In the genomic region with DNA sequence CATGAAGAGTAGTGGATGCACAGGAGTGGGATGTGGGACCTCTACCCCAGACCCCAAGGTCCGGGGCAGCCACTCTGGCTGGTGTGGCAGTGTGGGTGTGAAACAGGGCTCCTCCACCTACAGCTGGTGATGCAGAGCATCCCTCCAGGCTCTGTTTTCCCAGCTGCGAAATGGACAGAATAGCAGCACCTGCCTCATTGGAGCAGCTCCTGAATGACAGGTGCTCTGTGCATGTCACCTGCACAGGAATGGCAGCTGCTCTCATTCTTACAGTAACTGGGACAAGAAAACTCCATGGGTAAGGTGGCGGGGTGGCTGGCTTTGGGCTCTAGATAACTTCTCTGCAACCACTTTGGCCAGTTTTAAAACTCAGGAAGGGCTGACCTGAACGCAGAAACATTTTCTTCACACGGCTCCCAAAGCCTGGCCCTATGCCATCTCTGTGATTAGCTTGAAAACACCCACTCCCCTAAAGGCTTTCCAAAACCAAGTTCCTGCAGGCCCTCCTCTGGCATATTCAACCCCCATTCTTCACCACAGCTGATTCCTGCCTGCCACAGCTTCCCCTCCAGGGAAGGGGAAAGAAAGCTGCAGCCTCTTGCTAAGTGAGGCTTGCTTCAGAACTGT, we compare ENCODE assay signal across 10 mouse cellular contexts. TPM values are rescaled to one million over a fixed set of nuclear protein-coding genes. Genes with fewer than 3 reads are reported as not detected.
DNase-seq lines count a peak whose midpoint lies in the region; ATAC-seq and TF ChIP-seq lines count a peak whose summit lies in the region.
"Had no signal": no experiment of that assay in that cellular context is flagged by ENCODE, and none has a peak within 500 bp of the region (broad histone marks: within the 10 kb centered on the region; RNA-seq: fewer than 3 reads in every experiment).

No protein-coding gene starts in this region.

- DNase-seq in heart, postnatal 0 days (ENCODE audit: low spot score): no peak
- no peak for DNase-seq in heart, adult 8-10 months (ENCODE audit: low spot score)
- DNase-seq in cerebellum, postnatal 14 days: peak; percentile 48 to 55
- no peak for DNase-seq in frontal cortex, postnatal 25 days (ENCODE audit: low spot score in 2 of 2)
- no peak for DNase-seq in spleen, adult 12 weeks (ENCODE audit: low spot score)
- no peak for DNase-seq in urinary bladder, postnatal 4 days (ENCODE audit: low spot score in 2 of 2)
- DNase-seq: spleen, adult 18-20 months had no signal

- H3K27ac ChIP-seq in heart, postnatal 0 days (ENCODE audit: low read depth): peak overlapping the region; percentile 88; the same call in 1 of the 2 replicates
- no peak overlapping the region for H3K27ac ChIP-seq in forebrain, embryonic 16.5 days (ENCODE audit: low read length)
- no peak overlapping the region for H3K27ac ChIP-seq in midbrain, embryonic 13.5 days

- H3K27me3 ChIP-seq in heart, postnatal 0 days (ENCODE audit: control insufficient read depth, insufficient read depth, low read length): no peaks in the 10 kb centered on the region
- no peaks in the 10 kb centered on the region for H3K27me3 ChIP-seq in forebrain, embryonic 16.5 days (replicated peaks; ENCODE audit: control insufficient read depth, insufficient read depth, low read length)
- H3K27me3 ChIP-seq in midbrain, embryonic 13.5 days: no peaks in the 10 kb centered on the region
- H3K27me3 ChIP-seq: megakaryocyte, embryonic 14.5 days had no signal

- no peaks in the 10 kb centered on the region for H3K9me3 ChIP-seq in heart, postnatal 0 days (replicated peaks; ENCODE audit: control insufficient read depth, low read length)
- H3K9me3 ChIP-seq in forebrain, embryonic 16.5 days (ENCODE audit: control insufficient read depth, low read length): no peaks in the 10 kb centered on the region
- no peaks in the 10 kb centered on the region for H3K9me3 ChIP-seq in midbrain, embryonic 13.5 days
- H3K9me3 ChIP-seq: megakaryocyte, embryonic 14.5 days had no signal

- peaks cover 58% of the 10 kb centered on the region for H3K4me1 ChIP-seq in heart, postnatal 0 days (ENCODE audit: control insufficient read depth, insufficient read depth)
- H3K4me1 ChIP-seq in forebrain, embryonic 16.5 days (replicated peaks; ENCODE audit: control insufficient read depth, insufficient read depth, low read length): peaks cover 55% of the 10 kb centered on the region
- peaks cover 60% of the 10 kb centered on the region for H3K4me1 ChIP-seq in midbrain, embryonic 13.5 days (replicated peaks)

- no peak overlapping the region for H3K9ac ChIP-seq in heart, postnatal 0 days (replicated peaks; ENCODE audit: low read depth, low read length)
- H3K9ac ChIP-seq in forebrain, embryonic 16.5 days (replicated peaks; ENCODE audit: low read depth, low read length): 0 out of 2 replicates have a peak overlapping the region, but pooled peaks have one; percentile 13
- peak overlapping the region; percentile 91; the same call in 1 of the 2 replicates for H3K9ac ChIP-seq in midbrain, embryonic 13.5 days (replicated peaks)

- no peak for TF ChIP-seq EP300 in heart, postnatal 0 days (IDR thresholded peaks at IDR 0.05; ENCODE audit: low read depth)

- WGBS in heart, postnatal 0 days: 41% methylated on average over 5 of the region's 5 CpGs
- 64% methylated on average over 5 of the region's 5 CpGs for WGBS in forebrain, embryonic 16.5 days
- WGBS in midbrain, embryonic 13.5 days: 85% methylated on average over 5 of the region's 5 CpGs

- H3K4me2 ChIP-seq in heart, postnatal 0 days (ENCODE audit: low read depth, low read length): peak overlapping the region; percentile 99; the same call in 1 of the 2 replicates
- H3K4me2 ChIP-seq in forebrain, embryonic 16.5 days (ENCODE audit: low read length): peak overlapping the region; percentile 97
- peak overlapping the region; percentile 76 for H3K4me2 ChIP-seq in midbrain, embryonic 13.5 days (replicated peaks)

- H3K4me3 ChIP-seq in heart, postnatal 0 days (ENCODE audit: low read depth, low read length): no peak overlapping the region
- H3K4me3 ChIP-seq in forebrain, embryonic 16.5 days (replicated peaks; ENCODE audit: low read length): no peak overlapping the region
- peak overlapping the region; percentile 2; the same call in 1 of the 2 replicates for H3K4me3 ChIP-seq in midbrain, embryonic 13.5 days (replicated peaks)

- peaks cover 9% of the 10 kb centered on the region; the same call in 1 of the 2 replicates for H3K36me3 ChIP-seq in heart, postnatal 0 days (replicated peaks; ENCODE audit: control insufficient read depth, insufficient read depth, low read length)
- peaks cover 2% of the 10 kb centered on the region for H3K36me3 ChIP-seq in forebrain, embryonic 16.5 days (ENCODE audit: control insufficient read depth, insufficient read depth)
- peaks cover 13% of the 10 kb centered on the region for H3K36me3 ChIP-seq in midbrain, embryonic 13.5 days

- no peak for ATAC-seq in heart, postnatal 0 days (ENCODE audit: insufficient read depth, low read depth)
- no peak for ATAC-seq in forebrain, embryonic 16.5 days
- no peak for ATAC-seq in midbrain, embryonic 13.5 days

- no peak for TF ChIP-seq CTCF in heart, postnatal 0 days (IDR thresholded peaks at IDR 0.05; ENCODE audit: low read depth)

RNA-seq across cellular contexts. Expression of a gene that starts 2.1 kb away (rescaled TPM):
- total RNA-seq in heart, postnatal 0 days (2014; rRNA removed; ENCODE audit: low replicate concordance): 64.7 and 80.0 TPM in 2 replicates
- 38.8 and 43.0 TPM in 2 replicates for polyA plus RNA-seq in heart, postnatal 0 days (2015; fragmentation: Nextera tagmentation; extraction: Ambion mirVana)
- total RNA-seq in heart, adult 8-10 months (2022): 10 to 100 TPM; 92.2 to 93.9 (median 93.1) TPM
- 37.3 and 43.5 TPM in 2 replicates for polyA plus RNA-seq in forebrain, embryonic 16.5 days (2015; fragmentation: Nextera tagmentation; extraction: Ambion mirVana)
- 37.7 and 40.6 TPM in 2 replicates for polyA plus RNA-seq in midbrain, embryonic 13.5 days (2015; fragmentation: Nextera tagmentation; extraction: Ambion mirVana)

RNA-seq across cellular contexts. Expression of a gene that starts 33.4 kb away (rescaled TPM):
- 2.3 and 14.8 TPM in 2 replicates for total RNA-seq in heart, postnatal 0 days (2014; rRNA removed; ENCODE audit: low replicate concordance)
- polyA plus RNA-seq in heart, postnatal 0 days (2015; fragmentation: Nextera tagmentation; extraction: Ambion mirVana): 1.3 and 1.4 TPM in 2 replicates
- total RNA-seq in heart, adult 8-10 months (2022): 1 to 10 TPM; 4.7 to 5.8 (median 5.1) TPM
- 19.5 and 21.0 TPM in 2 replicates for polyA plus RNA-seq in forebrain, embryonic 16.5 days (2015; fragmentation: Nextera tagmentation; extraction: Ambion mirVana)
- polyA plus RNA-seq in midbrain, embryonic 13.5 days (2015; fragmentation: Nextera tagmentation; extraction: Ambion mirVana): 13.2 and 13.7 TPM in 2 replicates

RNA-seq across cellular contexts. Expression of a gene that starts 38.3 kb away (rescaled TPM):
- 3.0 and 9.8 TPM in 2 replicates for total RNA-seq in heart, postnatal 0 days (2014; rRNA removed; ENCODE audit: low replicate concordance)
- 13.3 and 15.1 TPM in 2 replicates for polyA plus RNA-seq in heart, postnatal 0 days (2015; fragmentation: Nextera tagmentation; extraction: Ambion mirVana)
- 10 to 100 TPM; 19.9 to 28.9 (median 23.1) TPM for total RNA-seq in heart, adult 8-10 months (2022)
- 22.4 and 22.7 TPM in 2 replicates for polyA plus RNA-seq in forebrain, embryonic 16.5 days (2015; fragmentation: Nextera tagmentation; extraction: Ambion mirVana)
- polyA plus RNA-seq in midbrain, embryonic 13.5 days (2015; fragmentation: Nextera tagmentation; extraction: Ambion mirVana): 20.2 and 21.9 TPM in 2 replicates

Comparison
In these comparisons a context has a peak if more than half of its experiments do, and no peak if none do; other contexts are left out.
1. DNase-seq: peak in cerebellum, postnatal 14 days (2 of 2); none in heart, postnatal 0 days (single experiment), heart, adult 8-10 months (single experiment), frontal cortex, postnatal 25 days (0 of 2), spleen, adult 12 weeks (single experiment) and urinary bladder, postnatal 4 days (0 of 2).
2. Peak in every context shown above with its lines, with median percentiles within 50 percentile points of each other: H3K4me2 ChIP-seq.